Comparison of ENCODE assay signal across 8 mouse cellular contexts in genomic region chr11:74981464-74981863, GRCm38 (mm10). TPM values are rescaled to one million over a fixed set of nuclear protein-coding genes. Genes with fewer than 3 reads are reported as not detected.
DNase-seq lines count a peak whose midpoint lies in the region; ATAC-seq and TF ChIP-seq lines count a peak whose summit lies in the region.

No protein-coding gene starts in this region.

- peak; percentile 99 for TF ChIP-seq CTCF in stomach, postnatal 0 days (IDR thresholded peaks at IDR 0.05; ENCODE audit: low read depth)

- WGBS in midbrain, embryonic 10.5 days = 49% methylated on average over 2 of the region's 2 CpGs
- 49% methylated on average over 2 of the region's 2 CpGs for WGBS in midbrain, embryonic 16.5 days
- WGBS in kidney, embryonic 14.5 days = 51% methylated on average over 2 of the region's 2 CpGs
- 44% methylated on average over 2 of the region's 2 CpGs for WGBS in limb, embryonic 13.5 days
- WGBS in neural tube, embryonic 13.5 days = 52% methylated on average over 2 of the region's 2 CpGs
- WGBS in stomach, postnatal 0 days = 32% methylated on average over 2 of the region's 2 CpGs

- TF ChIP-seq EP300 in stomach, postnatal 0 days (optimal IDR thresholded peaks at IDR 0.05) = no peak

- no peak overlapping the region for H3K9ac ChIP-seq in midbrain, embryonic 16.5 days (ENCODE audit: low read depth, low read length)
- no peak overlapping the region for H3K9ac ChIP-seq in kidney, embryonic 14.5 days (ENCODE audit: low read depth, low read length)
- H3K9ac ChIP-seq in limb, embryonic 13.5 days = no peak overlapping the region
- H3K9ac ChIP-seq in neural tube, embryonic 13.5 days = no peak overlapping the region
- no peak overlapping the region for H3K9ac ChIP-seq in stomach, postnatal 0 days (ENCODE audit: low read length)

- H3K4me3 ChIP-seq in midbrain, embryonic 10.5 days = no peak overlapping the region
- H3K4me3 ChIP-seq in midbrain, embryonic 16.5 days (ENCODE audit: low read depth, low read length) = no peak overlapping the region
- no peak overlapping the region for H3K4me3 ChIP-seq in kidney, embryonic 14.5 days (ENCODE audit: low read length)
- no peak overlapping the region for H3K4me3 ChIP-seq in limb, embryonic 13.5 days
- H3K4me3 ChIP-seq in neural tube, embryonic 13.5 days = no peak overlapping the region
- no peak overlapping the region for H3K4me3 ChIP-seq in stomach, postnatal 0 days (ENCODE audit: low read depth, low read length)

- no peak overlapping the region for H3K4me2 ChIP-seq in midbrain, embryonic 16.5 days (ENCODE audit: low read length)
- no peak overlapping the region for H3K4me2 ChIP-seq in kidney, embryonic 14.5 days (replicated peaks; ENCODE audit: low read depth, low read length)
- H3K4me2 ChIP-seq in limb, embryonic 13.5 days (replicated peaks) = no peak overlapping the region
- no peak overlapping the region for H3K4me2 ChIP-seq in neural tube, embryonic 13.5 days
- H3K4me2 ChIP-seq in stomach, postnatal 0 days (replicated peaks; ENCODE audit: low read depth) = no peak overlapping the region

- no peaks in the 10 kb centered on the region for H3K4me1 ChIP-seq in midbrain, embryonic 10.5 days
- H3K4me1 ChIP-seq in midbrain, embryonic 16.5 days (ENCODE audit: control insufficient read depth, insufficient read depth, low read length) = no peaks in the 10 kb centered on the region
- H3K4me1 ChIP-seq in kidney, embryonic 14.5 days (ENCODE audit: control insufficient read depth, insufficient read depth, low read length) = no peaks in the 10 kb centered on the region
- peaks cover 3% of the 10 kb centered on the region; the same call in 1 of the 2 replicates for H3K4me1 ChIP-seq in limb, embryonic 13.5 days
- H3K4me1 ChIP-seq in neural tube, embryonic 13.5 days (replicated peaks) = no peaks in the 10 kb centered on the region; the same call in 1 of the 2 replicates
- H3K4me1 ChIP-seq in stomach, postnatal 0 days (replicated peaks; ENCODE audit: control insufficient read depth, insufficient read depth) = no peaks in the 10 kb centered on the region

- no peaks in the 10 kb centered on the region for H3K9me3 ChIP-seq in midbrain, embryonic 10.5 days (replicated peaks)
- H3K9me3 ChIP-seq in midbrain, embryonic 16.5 days (replicated peaks; ENCODE audit: control insufficient read depth, low read length, poor library complexity, severe bottlenecking) = no peaks in the 10 kb centered on the region
- no peaks in the 10 kb centered on the region for H3K9me3 ChIP-seq in kidney, embryonic 14.5 days (ENCODE audit: control insufficient read depth, low read length)
- H3K9me3 ChIP-seq in limb, embryonic 13.5 days = no peaks in the 10 kb centered on the region
- no peaks in the 10 kb centered on the region for H3K9me3 ChIP-seq in neural tube, embryonic 13.5 days
- H3K9me3 ChIP-seq in stomach, postnatal 0 days (ENCODE audit: control insufficient read depth, low read length) = no peaks in the 10 kb centered on the region

- no peak for ATAC-seq in midbrain, embryonic 16.5 days
- peak; percentile 92 for ATAC-seq in common myeloid progenitor, adult 5-6 weeks (replicated peaks; ENCODE audit: low read depth, poor library complexity, severe bottlenecking)
- peak; percentile 83 for ATAC-seq in kidney, embryonic 14.5 days (ENCODE audit: low FRiP score, low TSS enrichment)
- peak; percentile 57; the same call in 1 of the 2 replicates for ATAC-seq in limb, embryonic 13.5 days (ENCODE audit: low FRiP score, low read depth)
- ATAC-seq in neural tube, embryonic 13.5 days (ENCODE audit: low read depth) = peak; percentile 71
- ATAC-seq in stomach, postnatal 0 days (ENCODE audit: low FRiP score, low TSS enrichment) = peak; percentile 80

- no peaks in the 10 kb centered on the region for H3K27me3 ChIP-seq in midbrain, embryonic 10.5 days (ENCODE audit: low read depth, poor library complexity, severe bottlenecking)
- H3K27me3 ChIP-seq in midbrain, embryonic 16.5 days (ENCODE audit: control insufficient read depth, insufficient read depth, low read depth, low read length) = no peaks in the 10 kb centered on the region
- H3K27me3 ChIP-seq in kidney, embryonic 14.5 days (ENCODE audit: control insufficient read depth, insufficient read depth, low read length) = no peaks in the 10 kb centered on the region
- no peaks in the 10 kb centered on the region for H3K27me3 ChIP-seq in limb, embryonic 13.5 days
- no peaks in the 10 kb centered on the region for H3K27me3 ChIP-seq in neural tube, embryonic 13.5 days
- H3K27me3 ChIP-seq in stomach, postnatal 0 days (ENCODE audit: control insufficient read depth, insufficient read depth, low read length) = no peaks in the 10 kb centered on the region

- peak; percentile 60 for DNase-seq in midbrain, embryonic 10.5 days (ENCODE audit: low spot score)
- DNase-seq in gastrocnemius, postnatal 36 days = peak; percentile 82 to 85
- peak; percentile 82 for DNase-seq in stomach, postnatal 0 days (ENCODE audit: low spot score)

- intact Hi-C loops in gastrocnemius, postnatal 36 days (cut with DNase I) = loop anchor here (1.0 kb wide), 2 partner anchors 184 to 188 kb away; partner anchors contain the start of gene Hic1

- peaks cover 32% of the 10 kb centered on the region for H3K36me3 ChIP-seq in midbrain, embryonic 10.5 days
- H3K36me3 ChIP-seq in midbrain, embryonic 16.5 days (ENCODE audit: control insufficient read depth, insufficient read depth, low read length) = peaks cover 2% of the 10 kb centered on the region; the same call in 1 of the 2 replicates
- 0 out of 2 replicates have a peak, but pooled peaks cover 2% of the 10 kb centered on the region for H3K36me3 ChIP-seq in kidney, embryonic 14.5 days (ENCODE audit: control insufficient read depth, insufficient read depth, low read length)
- peaks cover 10% of the 10 kb centered on the region for H3K36me3 ChIP-seq in limb, embryonic 13.5 days
- peaks cover 15% of the 10 kb centered on the region; the same call in 1 of the 2 replicates for H3K36me3 ChIP-seq in neural tube, embryonic 13.5 days
- peaks cover 3% of the 10 kb centered on the region; the same call in 1 of the 2 replicates for H3K36me3 ChIP-seq in stomach, postnatal 0 days (ENCODE audit: control insufficient read depth, insufficient read depth, low read length)

- H3K27ac ChIP-seq in midbrain, embryonic 10.5 days (replicated peaks) = no peak overlapping the region
- no peak overlapping the region; the same call in 1 of the 2 replicates for H3K27ac ChIP-seq in midbrain, embryonic 16.5 days (ENCODE audit: low read length)
- H3K27ac ChIP-seq in kidney, embryonic 14.5 days (ENCODE audit: low read depth, low read length) = no peak overlapping the region
- no peak overlapping the region for H3K27ac ChIP-seq in limb, embryonic 13.5 days
- no peak overlapping the region for H3K27ac ChIP-seq in neural tube, embryonic 13.5 days (replicated peaks)
- H3K27ac ChIP-seq in stomach, postnatal 0 days (replicated peaks) = no peak overlapping the region; the same call in 1 of the 2 replicates

RNA-seq across cellular contexts. Expression of gene Srr, which starts 55.7 kb away (rescaled TPM):
- 14.4 and 19.5 TPM in 2 replicates for polyA plus RNA-seq in midbrain, embryonic 10.5 days (2016; fragmentation: Nextera tagmentation; extraction: Ambion mirVana)
- 40.9 and 44.2 TPM in 2 replicates for polyA plus RNA-seq in midbrain, embryonic 16.5 days (2015; fragmentation: Nextera tagmentation; extraction: Ambion mirVana)
- total RNA-seq in common myeloid progenitor, adult 5-6 weeks (2017) = 10.3 and 10.4 TPM in 2 replicates
- total RNA-seq in gastrocnemius, postnatal 36 days (2021) = 10 to 100 TPM; 18.6 to 18.9 TPM
- 13.0 and 24.0 TPM in 2 replicates for polyA plus RNA-seq in kidney, embryonic 14.5 days (2014; fragmentation: Nextera tagmentation; extraction: Ambion mirVana)
- polyA plus RNA-seq in limb, embryonic 13.5 days (2015; fragmentation: Nextera tagmentation; extraction: Ambion mirVana) = 29.2 and 30.3 TPM in 2 replicates
- polyA plus RNA-seq in neural tube, embryonic 13.5 days (2015; fragmentation: Nextera tagmentation; extraction: Ambion mirVana) = 34.9 and 36.5 TPM in 2 replicates
- 8.0 and 9.7 TPM in 2 replicates for polyA plus RNA-seq in stomach, postnatal 0 days (2015; fragmentation: Nextera tagmentation; extraction: Ambion mirVana)

RNA-seq across cellular contexts. Expression of gene Smg6, which starts 55.8 kb away (rescaled TPM):
- 17.8 and 20.7 TPM in 2 replicates for polyA plus RNA-seq in midbrain, embryonic 10.5 days (2016; fragmentation: Nextera tagmentation; extraction: Ambion mirVana)
- 14.6 and 17.4 TPM in 2 replicates for polyA plus RNA-seq in midbrain, embryonic 16.5 days (2015; fragmentation: Nextera tagmentation; extraction: Ambion mirVana)
- total RNA-seq in common myeloid progenitor, adult 5-6 weeks (2017) = 46.7 and 63.4 TPM in 2 replicates
- 10 to 100 TPM in 1 of 2 experiments, 1 to 10 TPM in 1; 8.4 to 11.4 TPM for total RNA-seq in gastrocnemius, postnatal 36 days (2021)
- polyA plus RNA-seq in kidney, embryonic 14.5 days (2014; fragmentation: Nextera tagmentation; extraction: Ambion mirVana) = 12.8 and 19.8 TPM in 2 replicates
- polyA plus RNA-seq in limb, embryonic 13.5 days (2015; fragmentation: Nextera tagmentation; extraction: Ambion mirVana) = 21.9 and 22.4 TPM in 2 replicates
- 17.4 and 19.1 TPM in 2 replicates for polyA plus RNA-seq in neural tube, embryonic 13.5 days (2015; fragmentation: Nextera tagmentation; extraction: Ambion mirVana)
- 6.1 and 6.7 TPM in 2 replicates for polyA plus RNA-seq in stomach, postnatal 0 days (2015; fragmentation: Nextera tagmentation; extraction: Ambion mirVana)
